Mouse (Mus musculus) ovary, postnatal 36 days (tissue): Measurements from ENCODE around the gene Ccdc57.

Source experiments
- DNase-seq: peaks from one replicate; pipeline ENCODE4 v3.0.0; 2022; ENCODE audit warnings: low spot score, mixed read lengths

The Ccdc57 gene

DNA sequence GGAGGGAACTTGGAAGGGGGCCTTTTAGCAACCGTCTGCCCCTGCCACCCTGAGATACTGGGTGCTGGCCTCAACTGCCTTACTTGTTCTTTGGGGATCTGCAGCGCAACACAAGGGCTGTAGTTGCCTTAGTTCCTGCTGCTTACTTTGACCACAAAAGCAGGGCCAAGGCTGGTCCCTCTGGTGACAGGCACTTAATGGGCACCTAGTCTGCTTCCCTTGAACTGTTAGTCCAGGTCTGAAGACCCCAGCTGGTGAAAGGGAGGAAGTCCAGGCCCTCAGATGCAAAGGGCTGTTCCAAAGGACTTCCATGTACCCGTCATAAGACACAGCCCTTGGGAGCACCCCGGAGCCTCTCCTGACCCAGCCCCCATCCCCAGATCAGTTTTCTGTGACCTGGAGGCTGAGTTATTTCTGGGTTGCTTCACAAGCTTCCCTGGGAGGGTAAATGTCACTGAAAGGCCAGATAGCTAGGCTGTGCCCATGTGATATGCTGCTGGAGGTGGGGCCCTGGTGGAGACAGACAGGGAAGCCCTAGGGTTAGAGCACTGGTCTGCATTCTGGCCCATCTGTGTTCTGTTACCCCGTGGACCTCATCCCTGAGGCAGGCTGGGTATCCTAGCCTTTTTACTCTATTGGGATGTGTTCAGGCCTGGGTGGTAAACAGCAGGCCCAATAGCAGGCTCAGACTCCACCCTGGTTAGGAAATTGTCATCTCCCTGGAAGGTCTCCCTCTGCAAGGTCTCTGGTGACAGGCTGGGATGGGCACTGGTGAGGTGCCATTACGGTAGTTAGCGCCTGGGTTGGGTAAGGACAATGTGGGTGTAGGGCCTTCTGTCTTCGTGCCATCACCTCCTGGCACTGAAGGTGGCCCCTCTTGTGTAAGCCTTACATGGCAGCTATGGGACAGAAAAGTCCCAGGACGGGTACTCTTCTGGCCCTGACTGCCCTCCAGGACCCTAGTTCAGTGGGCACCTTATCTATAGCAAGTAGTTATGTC lies 19.4 kb upstream of the Ccdc57 start:
- no peak for DNase-seq

DNA sequence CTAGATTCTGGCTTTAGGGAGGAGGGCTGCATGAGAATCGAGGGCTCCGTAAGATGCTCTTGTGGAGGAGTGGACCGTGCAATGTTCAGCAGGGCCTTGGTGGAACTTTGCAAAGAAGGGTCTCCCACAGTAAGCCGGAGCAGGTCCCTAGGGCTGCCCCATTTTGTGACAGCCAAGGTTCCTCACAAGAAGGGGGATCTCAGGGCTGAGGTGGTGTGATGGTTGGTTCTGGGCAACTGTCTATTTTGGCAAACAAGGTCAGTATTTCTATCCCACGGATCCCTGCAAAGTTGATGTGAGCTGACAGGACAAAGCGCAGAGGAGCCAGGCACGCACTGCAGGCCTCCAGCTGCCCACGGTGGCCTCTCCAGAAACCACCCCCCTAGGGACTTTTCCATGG lies 18.6 kb upstream of the Ccdc57 start:
- DNase-seq, result no peak

DNA sequence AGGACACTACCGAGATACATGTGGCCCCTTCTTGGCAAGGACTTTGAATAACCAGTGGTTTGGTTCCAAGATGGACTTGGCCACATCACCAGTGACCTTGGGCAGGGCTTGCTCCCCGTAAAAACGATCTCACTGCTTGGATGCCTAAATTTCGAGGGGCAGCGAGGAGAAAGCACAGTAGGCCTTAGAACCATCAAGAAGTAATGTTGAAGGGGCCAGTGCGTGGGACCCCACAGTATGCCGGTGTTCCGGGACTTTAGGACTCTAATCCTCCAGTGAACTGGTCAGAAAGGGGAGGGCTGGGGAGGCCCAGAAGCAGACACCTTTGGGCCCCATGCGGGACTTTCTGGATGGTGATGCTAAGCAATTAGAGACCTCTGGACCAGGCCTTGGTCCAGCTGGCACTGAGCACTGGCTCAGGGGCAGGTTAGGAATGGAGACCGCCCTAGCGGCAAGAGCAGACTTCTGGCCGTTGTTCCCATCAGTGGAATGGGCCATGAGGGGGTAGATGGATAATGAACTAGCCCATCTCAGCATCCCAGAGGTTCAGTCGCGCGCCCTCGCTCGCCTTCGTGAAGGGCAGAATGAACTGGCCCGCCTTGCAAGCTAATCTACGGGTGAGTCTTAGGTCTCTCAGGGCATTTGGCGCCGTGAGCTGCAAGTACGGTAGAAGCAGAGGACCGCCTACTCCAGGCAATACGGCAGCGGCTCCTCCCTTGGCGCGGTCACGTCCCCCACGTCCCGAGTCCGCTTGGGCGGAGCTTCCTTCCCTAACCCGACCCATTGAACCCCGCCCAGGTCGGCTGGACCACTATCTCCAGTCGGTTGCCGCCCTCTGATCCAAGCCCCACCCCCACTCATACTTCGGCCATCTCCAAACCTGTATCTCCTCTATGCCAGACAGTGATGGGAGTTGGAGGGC lies 17.9 kb upstream of the Ccdc57 start:
- peak; percentile 88 for DNase-seq

DNA sequence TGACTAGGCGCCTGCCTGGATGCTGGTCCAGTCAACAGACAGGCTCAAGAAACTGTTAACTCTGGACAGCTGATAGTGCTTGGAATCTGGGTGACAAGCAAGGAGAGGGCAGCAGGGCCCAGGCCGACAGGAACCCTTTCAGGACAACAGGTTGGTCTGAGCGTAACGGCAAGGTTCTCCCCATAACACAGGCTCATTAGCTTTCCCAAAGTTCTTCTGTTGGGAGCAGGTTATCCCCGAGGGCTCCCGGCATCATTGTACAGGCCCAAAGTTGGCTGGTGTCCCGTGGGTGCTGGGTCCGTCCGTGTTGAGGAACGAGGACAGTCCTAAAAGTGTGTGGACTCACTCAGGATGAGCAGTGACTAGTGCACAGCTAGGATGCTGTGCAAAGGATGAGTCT lies 17.2 kb upstream of the Ccdc57 start:
- DNase-seq, result no peak

DNA sequence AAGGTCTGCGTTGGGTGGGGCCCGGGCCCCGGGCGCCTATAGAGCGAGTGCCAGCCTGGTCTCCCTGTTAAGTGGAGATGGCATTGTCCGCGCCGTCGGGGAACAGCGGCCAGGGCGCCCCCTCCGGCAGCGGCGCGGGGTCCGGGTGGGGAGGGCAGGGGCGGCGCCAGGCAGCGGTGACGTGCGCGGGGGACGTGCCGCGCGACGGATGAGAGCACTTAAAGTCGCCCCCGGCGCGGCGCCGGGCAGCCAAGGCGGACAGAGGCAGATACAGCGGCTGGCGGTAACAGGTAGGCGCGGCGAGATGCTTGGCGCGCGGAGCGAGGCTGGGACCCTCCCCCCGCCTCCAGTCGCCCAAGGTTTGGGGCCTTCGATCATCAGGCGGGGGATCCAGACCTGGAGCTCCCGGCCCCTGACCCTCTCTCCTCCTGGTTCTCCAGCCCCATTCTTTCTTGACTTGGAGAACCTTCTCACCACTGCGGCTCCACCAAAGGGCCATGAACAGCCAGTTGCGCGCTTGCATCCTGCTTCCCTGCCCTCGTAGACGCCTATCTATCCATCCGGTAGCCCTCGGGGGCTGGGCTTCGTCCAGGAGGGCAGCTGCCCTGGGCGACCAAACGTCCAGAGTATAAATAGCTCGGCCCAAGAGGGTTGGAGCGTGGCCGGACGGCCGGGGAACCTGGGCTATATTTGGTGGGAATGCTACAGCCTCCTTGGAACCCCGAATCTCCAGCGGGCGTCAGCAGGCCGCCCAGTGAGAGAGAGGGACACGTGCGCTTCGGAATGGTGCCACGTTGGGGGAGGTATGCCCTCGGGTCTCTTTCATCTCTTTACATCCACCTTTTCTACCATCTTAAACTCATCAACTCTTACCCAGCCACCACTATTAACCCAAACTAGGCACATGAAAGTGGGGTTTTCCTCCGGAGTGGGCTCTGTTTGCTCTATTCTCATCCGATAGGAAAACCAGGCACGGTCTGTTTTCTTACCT lies 16.5 kb upstream of the Ccdc57 start:
- peak; percentile 59 for DNase-seq

DNA sequence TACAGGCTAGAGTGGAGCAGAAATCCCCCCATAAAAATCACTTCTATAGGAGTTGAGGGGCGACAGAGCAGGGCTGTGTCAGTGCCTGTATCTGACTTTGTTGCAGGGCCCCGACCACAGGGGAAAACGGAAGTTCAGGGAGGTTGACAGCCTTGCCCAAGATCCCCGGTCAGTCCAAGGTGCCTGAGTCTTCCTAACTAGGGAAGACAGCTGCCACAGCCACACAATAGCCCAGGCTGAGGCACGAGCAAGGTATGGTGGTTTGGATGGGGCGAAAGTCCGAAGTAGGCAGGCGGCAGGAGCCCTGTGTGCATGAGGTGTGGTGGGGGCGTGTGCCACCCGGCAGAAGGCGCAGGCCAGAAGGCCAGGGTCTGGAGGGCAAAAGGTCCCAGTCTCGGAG lies 15.7 kb upstream of the Ccdc57 start, which contains the start of gene Slc16a3:
TSS of gene Slc16a3 (plus strand) at position 153 of the 400 bp plus-strand sequence.
- DNase-seq, result no peak

DNA sequence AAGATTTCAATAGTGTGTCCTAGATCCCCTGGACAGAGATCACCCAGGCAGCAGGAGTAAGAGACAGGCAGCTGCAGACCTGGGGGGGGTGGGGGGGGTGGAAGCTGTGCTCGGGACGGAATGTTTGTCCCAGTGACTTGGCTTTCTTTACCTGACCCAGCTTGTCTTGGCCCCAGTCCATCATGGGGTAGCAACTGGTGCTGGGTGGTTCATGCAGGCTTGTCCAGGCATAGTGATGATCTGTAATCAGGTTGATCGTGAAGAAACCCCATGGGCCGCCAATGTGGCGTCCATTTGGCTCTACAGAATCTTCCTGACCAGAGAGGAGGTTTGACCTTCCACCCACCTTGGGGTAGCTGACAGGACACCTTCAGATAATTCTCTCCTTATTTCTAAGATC lies 13.3 kb upstream of the Ccdc57 start:
- no peak for DNase-seq

DNA sequence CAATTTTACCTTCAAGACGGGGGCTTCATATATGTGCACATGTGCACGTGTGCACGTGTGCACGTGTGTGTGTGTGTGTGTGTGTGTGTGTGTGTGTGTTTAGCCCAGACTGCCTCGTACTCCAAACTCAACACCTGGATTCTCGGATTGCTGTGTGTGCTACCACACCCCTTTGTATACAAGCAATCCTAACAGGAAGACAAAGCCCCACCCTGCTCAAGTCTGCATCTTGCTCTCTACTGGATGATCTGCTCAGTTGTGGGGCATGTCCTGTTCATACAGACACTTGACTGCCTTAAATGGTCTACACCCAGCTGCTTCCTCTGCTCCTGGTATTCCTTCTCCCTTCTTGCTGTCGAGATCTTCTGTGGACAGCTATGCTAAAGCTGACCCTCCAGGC lies 12.6 kb upstream of the Ccdc57 start:
- no peak for DNase-seq

DNA sequence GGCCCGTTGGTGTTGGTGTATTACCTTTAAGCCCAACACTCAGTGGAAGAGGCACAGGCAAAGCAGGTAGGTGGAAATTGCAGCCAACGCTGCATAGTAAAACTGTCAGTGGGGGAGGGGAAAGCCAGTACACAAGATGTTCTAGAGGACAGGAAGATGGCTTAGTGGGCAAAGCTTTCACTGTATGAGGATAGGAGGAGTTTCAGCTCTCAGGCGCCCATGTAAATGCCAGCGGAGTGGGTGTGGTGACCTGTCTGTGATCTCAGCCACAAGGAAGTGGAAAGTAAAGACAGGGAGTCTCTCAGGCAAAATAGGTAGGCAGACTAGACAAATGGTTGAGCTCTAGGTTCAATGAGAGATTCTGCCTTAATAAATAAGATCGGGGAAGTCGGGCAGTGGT lies 8.3 kb upstream of the Ccdc57 start:
- DNase-seq, result no peak

DNA sequence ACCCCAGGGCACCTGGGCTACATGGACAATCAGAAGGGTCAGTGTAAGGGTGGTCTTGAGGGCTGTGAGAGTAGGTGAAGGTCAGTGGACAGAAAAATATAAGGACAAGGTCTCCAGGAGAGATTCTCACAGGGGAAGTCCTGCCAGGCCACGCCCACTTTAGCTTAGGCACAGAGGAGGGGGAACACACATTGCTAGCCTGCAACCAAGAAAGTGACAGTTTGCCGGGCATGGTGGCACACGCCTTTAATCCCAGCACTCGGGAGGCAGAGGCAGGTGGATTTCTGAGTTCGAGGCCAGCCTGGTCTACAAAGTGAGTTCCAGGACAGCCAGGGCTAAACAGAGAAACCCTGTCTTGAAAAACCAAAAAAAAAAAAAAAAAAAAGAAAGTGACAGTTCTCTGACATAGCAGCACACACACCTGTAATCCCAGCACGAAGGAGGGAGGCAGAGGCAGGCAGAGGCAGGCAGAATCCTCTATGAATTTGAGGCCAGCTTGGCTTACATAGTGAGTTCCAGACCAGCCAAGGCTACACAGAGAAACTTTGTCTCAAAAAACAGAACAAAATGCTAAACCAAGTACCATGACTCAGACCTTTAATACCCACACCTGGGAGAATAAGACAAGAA lies 7.2 kb upstream of the Ccdc57 start:
- no peak for DNase-seq

DNA sequence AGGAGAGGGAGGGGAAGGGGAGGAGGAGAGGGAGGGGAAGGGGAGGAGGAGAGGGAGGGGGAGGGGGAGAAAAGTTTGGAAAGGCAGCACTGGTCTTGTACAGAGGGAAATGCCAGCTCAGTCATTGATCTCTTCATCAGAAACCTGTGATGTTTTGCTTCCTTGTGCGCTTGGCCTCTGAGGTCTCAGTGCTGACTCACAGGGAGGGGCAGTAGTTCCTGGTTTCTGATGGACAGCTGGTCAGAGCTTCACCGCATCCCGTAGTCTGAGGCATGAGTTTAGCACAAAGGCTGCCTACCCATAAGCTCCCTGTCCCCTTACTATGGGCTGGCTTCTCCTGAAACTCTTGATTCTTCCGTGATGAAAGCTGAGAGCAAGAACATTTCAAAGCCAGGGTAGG lies 6.1 kb upstream of the Ccdc57 start:
- DNase-seq, result no peak

DNA sequence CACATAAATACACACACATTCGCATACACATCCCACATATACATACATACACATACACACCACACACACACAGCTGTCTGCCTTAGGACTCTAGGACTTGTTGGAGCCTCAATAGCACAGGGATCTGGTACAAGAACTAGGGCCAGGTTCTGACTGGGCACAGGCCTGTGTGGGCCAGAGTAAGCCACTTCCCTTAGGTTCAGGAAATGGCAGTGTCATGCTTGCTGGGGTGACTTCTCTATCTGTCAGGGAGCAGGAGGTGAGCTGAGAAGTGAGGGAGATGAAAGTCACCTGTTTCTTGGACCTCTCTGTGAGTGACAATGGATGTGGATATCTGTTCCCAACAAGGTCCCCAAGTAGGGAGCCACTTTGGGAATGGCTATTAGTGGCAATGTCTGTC lies 5.3 kb upstream of the Ccdc57 start:
- no peak for DNase-seq

DNA sequence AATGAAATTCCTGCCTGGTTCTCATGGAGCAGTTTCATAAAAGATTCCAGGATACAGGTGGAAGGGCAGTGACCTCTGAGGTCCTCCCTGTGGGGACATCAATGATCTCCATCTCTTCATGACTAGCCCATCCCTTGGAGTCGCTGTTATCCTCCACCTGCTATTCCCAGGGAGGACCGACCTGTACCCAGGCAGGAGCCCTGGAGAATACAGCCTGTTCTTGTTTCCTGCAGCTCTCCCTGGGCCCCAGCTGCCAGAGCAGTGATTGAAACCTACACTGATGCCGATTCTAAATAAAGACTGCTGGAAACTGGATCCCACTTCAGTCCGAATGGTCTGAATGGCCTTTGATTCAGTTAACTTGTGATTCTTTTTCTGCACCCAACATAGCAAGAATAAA lies 1.2 kb downstream of the Ccdc57 start:
- DNase-seq, result no peak

DNA sequence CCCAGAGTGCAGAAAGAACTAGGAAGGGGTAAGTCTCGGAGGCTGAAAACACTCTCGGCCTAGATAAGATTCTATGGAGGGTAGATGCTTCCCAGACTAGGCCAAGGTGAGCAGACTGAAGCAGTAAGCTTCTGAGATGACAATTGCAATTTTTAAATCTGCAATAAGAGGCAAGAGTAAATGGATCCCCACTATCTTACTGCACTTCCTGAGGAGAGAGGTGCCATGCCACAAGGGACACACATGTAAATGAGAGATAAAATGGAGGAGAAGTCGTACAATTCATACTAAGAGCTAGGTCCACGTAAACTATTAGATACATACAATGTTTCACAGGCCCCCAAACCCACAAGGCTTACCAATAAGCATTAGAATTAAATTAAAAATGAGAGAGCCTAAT lies 4.2 kb downstream of the Ccdc57 start:
- DNase-seq, result no peak

DNA sequence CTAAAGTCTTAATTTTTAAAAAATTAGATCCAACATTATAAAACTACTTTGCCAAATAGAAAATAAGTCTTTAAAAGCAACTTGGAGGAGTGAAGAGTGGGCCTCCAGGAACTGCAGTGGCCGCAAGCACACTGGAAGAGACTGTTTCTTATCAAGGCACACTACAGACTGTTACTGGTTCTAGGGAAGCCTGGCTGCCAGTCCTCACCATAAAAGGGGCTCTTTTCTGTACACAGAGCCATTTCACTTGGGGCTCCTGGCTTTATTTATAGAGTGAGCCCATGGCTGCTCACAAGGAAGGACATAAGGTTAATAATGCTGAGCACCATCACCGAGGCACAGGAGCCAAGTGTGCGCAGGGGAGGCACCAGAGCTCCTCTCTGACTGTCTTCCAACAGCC lies 10.1 kb downstream of the Ccdc57 start:
- DNase-seq, result no peak

DNA sequence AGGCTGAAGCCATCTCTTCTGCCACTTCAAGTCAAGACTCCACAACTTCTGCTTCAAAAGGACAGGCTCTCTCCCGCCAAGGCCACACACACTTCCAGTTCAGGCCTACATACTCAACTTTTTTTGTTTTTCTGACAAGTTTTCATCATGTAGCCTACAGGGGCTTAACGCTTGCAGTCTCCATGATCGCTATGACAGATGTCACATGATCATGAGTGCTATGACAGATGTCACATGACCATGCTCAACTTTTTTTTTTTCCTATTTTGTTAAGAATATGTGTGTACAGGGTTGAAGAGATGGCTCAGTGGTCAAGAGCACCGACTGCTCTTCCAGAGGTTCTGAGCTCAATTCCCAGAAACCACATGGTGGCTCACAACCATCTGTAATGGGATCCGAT lies 14.9 kb downstream of the Ccdc57 start:
- no peak for DNase-seq

DNA sequence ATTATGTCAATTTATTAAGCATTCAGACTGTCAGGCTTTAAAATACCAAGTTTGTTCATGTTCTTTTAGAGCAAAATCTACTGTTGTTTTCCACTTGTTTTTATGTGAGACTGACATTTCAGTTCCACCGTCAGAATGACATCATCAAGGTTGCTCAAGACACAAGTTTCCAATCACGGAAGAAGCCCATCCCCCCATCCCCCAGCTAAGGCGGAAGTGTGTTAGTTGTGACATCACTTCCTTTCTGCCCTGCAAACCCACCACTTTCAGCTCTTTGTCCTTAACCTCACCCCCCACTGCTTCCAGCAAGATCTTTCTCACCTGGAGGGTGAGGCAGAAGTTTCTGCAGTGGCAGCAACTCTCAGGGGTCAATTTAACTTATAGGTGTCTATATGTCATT lies 16.2 kb downstream of the Ccdc57 start:
- DNase-seq, result no peak

DNA sequence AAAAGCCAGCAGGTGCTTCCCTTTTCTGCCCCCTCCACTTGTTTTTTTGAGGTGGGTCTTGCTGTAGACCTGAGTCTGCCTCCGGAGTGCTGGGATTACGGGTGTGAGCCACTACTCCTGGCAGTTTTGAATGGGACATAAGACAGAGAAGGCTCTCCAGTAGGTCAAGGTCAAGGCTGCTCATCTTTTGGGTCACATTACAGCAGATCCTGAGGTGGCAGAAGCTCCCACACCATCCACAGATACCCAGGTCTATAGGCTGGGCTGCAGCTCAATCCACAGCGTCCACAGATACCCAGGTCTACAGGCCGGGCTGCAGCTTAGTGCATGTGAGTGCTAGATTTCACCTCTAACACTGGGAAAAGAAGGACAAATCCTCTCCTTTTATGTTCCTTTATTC lies 18.9 kb downstream of the Ccdc57 start:
- DNase-seq, result no peak

DNA sequence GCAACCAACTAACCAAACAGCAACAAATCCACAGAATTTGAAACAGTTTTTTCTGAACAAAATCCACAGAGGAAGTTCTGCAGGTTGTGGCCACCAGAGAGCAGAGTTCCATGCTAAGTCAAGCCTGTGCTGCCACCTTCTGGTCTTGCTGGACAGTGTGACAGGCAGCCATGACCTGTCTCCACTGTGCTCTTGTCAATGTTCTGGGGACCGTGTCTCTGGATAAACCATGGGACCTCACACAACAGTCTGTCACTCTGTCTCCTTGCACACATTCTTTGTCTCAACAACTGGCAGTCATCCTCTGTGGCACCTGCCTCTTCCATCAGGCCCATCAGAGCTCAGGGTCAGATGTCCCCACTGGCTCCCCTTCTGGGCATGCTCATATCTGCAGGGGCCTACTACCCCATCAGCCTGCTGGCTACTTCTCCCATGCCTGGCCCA lies 27.2 kb downstream of the Ccdc57 start:
- peak; percentile 76 for DNase-seq

DNA sequence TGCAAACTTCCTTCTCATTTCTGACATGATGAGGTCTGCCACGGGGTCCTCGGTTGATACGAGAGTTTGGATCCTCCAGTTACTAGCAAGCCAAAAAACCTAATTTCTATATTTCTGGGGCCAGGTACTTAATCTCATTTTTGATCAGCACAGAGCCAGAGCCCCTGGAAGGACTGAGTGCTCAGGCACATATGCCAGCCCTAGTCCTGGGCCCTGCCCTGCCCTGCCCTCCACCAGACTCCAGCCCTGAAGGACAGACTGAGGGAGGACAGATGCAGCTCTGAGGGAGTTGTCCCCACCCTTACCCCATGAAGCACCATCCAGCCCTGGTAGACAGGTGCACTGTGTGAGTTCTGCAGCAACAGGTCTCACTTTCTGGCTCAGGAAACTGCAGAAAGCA lies 28.1 kb downstream of the Ccdc57 start:
- no peak for DNase-seq
